Mouse (Mus musculus) kidney, embryonic 16.5 days (tissue): ENCODE measurements around the gene Gpr141. TPM values are rescaled to one million over a fixed set of nuclear protein-coding genes. Genes with fewer than 3 reads are reported as not detected.

Experiments used
- ATAC-seq: fragments of 200-750 bp; cut with Nextera tagmentation; 2 replicates; pipeline ENCODE4 v1.8.0; 2017; ENCODE audit warnings: moderate TSS enrichment; ENCODE audit not compliant: low FRiP score, low TSS enrichment
- H3K27ac ChIP-seq: fragments of 300-500 bp; sonication (generic); 2 replicates; pipeline ENCODE4 v1.5.1; 2014; ENCODE audit warnings: low read length
- H3K27me3 ChIP-seq: fragments of 300-500 bp; sonication (generic); 2 replicates; pipeline ENCODE4 v1.6.1; 2014; ENCODE audit warnings: low read length, control low read depth, mixed read lengths; ENCODE audit not compliant: insufficient read depth
- H3K36me3 ChIP-seq: fragments of 300-500 bp; sonication (generic); 2 replicates; pipeline ENCODE4 v1.6.1; 2014; ENCODE audit warnings: low read length, control low read depth, mixed read lengths; ENCODE audit not compliant: insufficient read depth
- H3K4me1 ChIP-seq: fragments of 300-500 bp; sonication (generic); 2 replicates; pipeline ENCODE4 v1.6.1; 2014; ENCODE audit warnings: low read length, control low read depth, mixed read lengths; ENCODE audit not compliant: insufficient read depth
- H3K4me2 ChIP-seq: fragments of 300-500 bp; sonication (generic); replicated peaks from 2 replicates; pipeline ENCODE4 v1.6.1; 2014; ENCODE audit warnings: low read depth, low read length
- H3K4me3 ChIP-seq: fragments of 300-500 bp; sonication (generic); 2 replicates; pipeline ENCODE4 v1.5.1; 2014; ENCODE audit warnings: mild to moderate bottlenecking, low read length
- H3K9ac ChIP-seq: fragments of 300-500 bp; sonication (generic); replicated peaks from 2 replicates; pipeline ENCODE4 v1.6.1; 2014; ENCODE audit warnings: low read length
- H3K9me3 ChIP-seq: fragments of 300-500 bp; sonication (generic); 2 replicates; pipeline ENCODE4 v1.6.1; 2016; ENCODE audit warnings: low read length, control low read depth
- WGBS: fragments of 180-500 bp; shearing (Covaris S2); extraction: QIAGEN DNeasy Blood & Tissue Kit; methylation state at CpG from one replicate; pipeline ENCODE4 v1.1.7; 2014; 5-methylcytosine and 5-hydroxymethylcytosine counted together
- polyA plus RNA-seq: library from polyadenylated mRNA; unstranded; fragments of >200 nt; fragmentation: Nextera tagmentation; extraction: Ambion mirVana; gene quantifications from 2 replicates; pipeline ENCODE4 v1.2.1, GENCODE M21; 2015

Gene Gpr141
- 0.25 and 0.28 TPM in 2 replicates for polyA plus RNA-seq

DNA sequence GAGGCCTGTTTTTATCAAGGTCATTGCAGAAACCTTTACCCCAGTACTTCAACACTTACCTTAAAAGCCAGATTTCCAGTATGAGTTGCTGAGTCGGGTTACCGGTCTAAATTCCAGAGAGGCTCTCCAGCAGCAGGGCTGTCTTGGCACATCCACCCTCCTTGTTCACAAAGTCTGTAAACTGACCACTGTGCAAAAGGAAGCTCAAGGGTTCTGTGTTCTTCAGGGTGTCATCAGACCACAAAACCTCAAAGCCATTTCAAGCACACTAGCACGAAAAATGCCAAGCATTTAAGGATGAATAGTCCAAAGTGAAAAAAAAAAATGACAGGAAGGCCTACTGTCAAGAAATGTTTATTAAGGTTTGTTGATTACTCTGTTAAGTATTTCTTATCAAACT is at the start of gene Gpr141:
Gpr141 (minus strand) TSS at position 187 of the 400 bp plus-strand sequence.
- H3K4me1 ChIP-seq: no peaks in the 10 kb centered on the region
- no peak within 1 kb of the TSS for H3K27ac ChIP-seq
- no peaks in the 10 kb centered on the region for H3K9me3 ChIP-seq
- H3K36me3 ChIP-seq: no peaks in the 10 kb centered on the region
- no peak within 1 kb of the TSS for H3K4me2 ChIP-seq
- 56% methylated on average over 3 of the region's 3 CpGs for WGBS
- no peak for ATAC-seq
- no peak within 1 kb of the TSS for H3K4me3 ChIP-seq
- H3K9ac ChIP-seq: no peak within 1 kb of the TSS
- no peaks in the 10 kb centered on the region for H3K27me3 ChIP-seq

- Histone ChIP-seq H3K4me1 (no peaks in the 10 kb centered on the region), H3K27ac (no peak overlapping the region), H3K4me3 (no peak overlapping the region), H3K4me2 (no peak overlapping the region), H3K36me3 (no peaks in the 10 kb centered on the region), H3K27me3 (no peaks in the 10 kb centered on the region), H3K9ac (no peak overlapping the region), H3K9me3 (no peaks in the 10 kb centered on the region)
- ATAC-seq: no peak
Observed at GRCm38 (mm10) chr13:19864241-19864640, 40.2 kb upstream of the Gpr141 start.

DNA sequence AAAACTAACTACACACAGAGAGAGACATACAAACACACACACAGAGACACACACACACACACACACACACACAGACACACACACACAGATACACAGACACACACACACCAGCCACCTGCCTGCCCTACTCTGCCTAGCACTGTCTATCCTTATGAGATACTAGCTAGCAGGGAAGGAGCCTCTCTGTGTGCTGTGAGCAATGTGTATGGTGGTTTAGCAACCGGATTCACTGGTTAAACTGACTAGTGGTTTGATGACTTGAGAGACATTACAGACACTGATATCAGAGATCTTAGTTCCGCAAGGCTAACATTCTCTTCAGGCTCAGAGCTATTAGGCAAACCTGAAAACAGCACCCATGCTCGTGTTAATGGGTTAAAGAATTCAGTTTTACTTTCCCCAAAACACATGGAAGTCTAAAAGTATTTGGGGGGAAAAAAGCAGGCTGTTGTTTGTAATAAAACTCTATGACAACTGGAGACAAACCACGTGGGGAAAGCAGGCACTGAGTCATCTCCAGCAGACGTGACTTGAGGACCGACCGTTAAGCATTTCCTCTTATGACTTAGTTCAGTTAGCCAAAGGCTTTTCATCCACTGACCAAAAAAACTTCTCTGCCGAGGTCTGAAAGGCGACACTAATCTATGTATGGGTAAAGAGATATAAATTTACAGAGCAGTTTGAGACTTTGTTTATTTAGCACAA is 30.7 kb upstream of the Gpr141 start:
- no peaks in the 10 kb centered on the region for H3K27me3 ChIP-seq
- H3K4me3 ChIP-seq: no peak overlapping the region
- no peaks in the 10 kb centered on the region for H3K36me3 ChIP-seq
- ATAC-seq: no peak
- no peak overlapping the region for H3K4me2 ChIP-seq
- H3K4me1 ChIP-seq: no peaks in the 10 kb centered on the region
- 49% methylated on average over 9 of the region's 9 CpGs for WGBS
- no peaks in the 10 kb centered on the region for H3K9me3 ChIP-seq
- no peak overlapping the region for H3K9ac ChIP-seq
- H3K27ac ChIP-seq: no peak overlapping the region

DNA sequence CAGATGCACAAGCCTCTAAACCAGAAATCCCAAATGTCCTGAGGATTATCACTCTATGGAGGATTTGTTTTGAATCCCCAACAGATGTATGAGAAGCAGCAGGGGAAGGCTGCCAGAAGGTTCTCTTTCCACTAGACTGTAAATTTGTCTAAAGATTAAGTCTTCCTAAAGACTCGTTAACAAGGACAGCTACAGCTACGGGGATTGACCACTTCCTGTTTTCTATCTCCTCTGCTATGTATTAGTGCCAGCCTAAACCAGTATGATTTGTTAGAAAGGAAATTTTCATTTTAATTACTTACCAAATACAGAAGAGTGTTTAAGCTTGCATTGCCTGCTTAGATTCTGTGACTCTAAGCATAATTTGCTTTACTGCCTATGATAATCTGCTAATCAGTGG is 30.0 kb upstream of the Gpr141 start:
- H3K27ac ChIP-seq: no peak overlapping the region
- H3K36me3 ChIP-seq: no peaks in the 10 kb centered on the region
- ATAC-seq: no peak
- no peak overlapping the region for H3K4me3 ChIP-seq
- no peaks in the 10 kb centered on the region for H3K4me1 ChIP-seq
- no peak overlapping the region for H3K9ac ChIP-seq
- H3K4me2 ChIP-seq: no peak overlapping the region
- H3K9me3 ChIP-seq: no peaks in the 10 kb centered on the region
- WGBS: 41% methylated on average over 2 of the region's 2 CpGs
- H3K27me3 ChIP-seq: no peaks in the 10 kb centered on the region

GRCm38 (mm10) chr13:19843448-19843847 is 19.4 kb upstream of the Gpr141 start:
- no peak overlapping the region for H3K4me2 ChIP-seq
- no peaks in the 10 kb centered on the region for H3K27me3 ChIP-seq
- H3K4me1 ChIP-seq: no peaks in the 10 kb centered on the region
- H3K27ac ChIP-seq: no peak overlapping the region
- H3K9ac ChIP-seq: no peak overlapping the region
- H3K36me3 ChIP-seq: no peaks in the 10 kb centered on the region
- no peak for ATAC-seq
- H3K9me3 ChIP-seq: no peaks in the 10 kb centered on the region
- H3K4me3 ChIP-seq: no peak overlapping the region
- 84% methylated on average over 2 of the region's 2 CpGs for WGBS

DNA sequence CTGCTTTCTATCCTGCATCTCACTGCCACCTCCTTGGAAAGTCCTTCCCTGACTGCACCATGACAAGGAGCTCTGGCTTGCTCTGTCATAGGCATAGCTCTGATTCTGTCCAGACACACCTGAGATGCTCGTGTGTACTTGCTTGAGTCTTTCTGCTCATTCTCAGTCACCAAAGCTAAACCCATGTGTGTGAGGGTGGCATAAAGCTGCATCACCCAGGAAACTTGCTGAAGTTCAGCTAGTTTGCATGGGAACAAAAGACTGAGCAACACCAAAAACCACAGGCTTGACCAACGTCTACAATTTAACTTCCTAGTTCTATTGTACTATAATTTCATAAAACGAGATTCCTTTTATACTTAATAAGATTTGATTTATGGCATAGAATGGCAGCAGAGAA is 18.6 kb upstream of the Gpr141 start:
- 83% methylated on average over 3 of the region's 3 CpGs for WGBS
- Histone ChIP-seq H3K27me3 (no peaks in the 10 kb centered on the region), H3K27ac (no peak overlapping the region), H3K4me2 (no peak overlapping the region), H3K9me3 (no peaks in the 10 kb centered on the region), H3K36me3 (no peaks in the 10 kb centered on the region), H3K9ac (no peak overlapping the region), H3K4me1 (no peaks in the 10 kb centered on the region), H3K4me3 (no peak overlapping the region)
- no peak for ATAC-seq

DNA sequence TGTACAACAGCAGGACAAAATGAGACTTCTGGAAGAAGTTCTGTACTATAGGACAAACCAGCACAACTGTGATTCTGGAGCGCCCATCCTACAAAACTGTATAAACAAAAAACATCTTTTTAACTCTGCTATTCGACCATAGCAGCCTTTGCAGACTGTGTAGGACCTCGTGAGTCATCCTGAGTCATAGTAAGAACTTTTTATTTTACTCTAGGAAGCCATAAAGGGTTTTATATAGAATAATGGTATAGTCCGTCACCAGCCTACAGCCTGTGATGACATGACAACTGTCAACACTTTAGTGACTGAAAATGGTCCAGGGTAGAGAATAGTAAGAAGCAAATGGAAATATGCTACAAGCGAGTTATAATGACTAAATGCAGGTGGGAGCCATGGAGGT is 17.6 kb upstream of the Gpr141 start:
- Histone ChIP-seq H3K27me3 (no peaks in the 10 kb centered on the region), H3K4me2 (no peak overlapping the region), H3K9me3 (no peaks in the 10 kb centered on the region), H3K36me3 (no peaks in the 10 kb centered on the region), H3K4me3 (no peak overlapping the region), H3K9ac (no peak overlapping the region), H3K4me1 (no peaks in the 10 kb centered on the region), H3K27ac (no peak overlapping the region)
- 78% methylated on average over 5 of the region's 5 CpGs for WGBS
- no peak for ATAC-seq

DNA sequence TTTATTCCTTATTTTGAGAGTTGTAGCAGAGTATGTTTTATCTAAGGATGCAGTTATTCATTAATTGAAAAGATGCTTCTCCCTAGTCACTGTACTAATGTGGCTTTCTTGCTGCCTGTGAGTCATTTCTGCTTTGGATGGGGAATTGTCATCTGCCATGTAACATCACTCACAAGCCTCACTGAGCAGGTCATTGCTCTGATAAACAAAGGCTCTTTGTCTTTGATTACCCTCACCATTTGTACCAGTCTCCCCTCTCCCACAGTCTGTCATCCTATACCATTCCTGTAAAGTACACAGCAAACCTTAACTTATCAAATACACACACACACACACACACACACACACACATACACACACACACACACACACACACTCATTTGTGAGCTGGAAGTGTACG is 16.1 kb upstream of the Gpr141 start:
- H3K9me3 ChIP-seq: no peaks in the 10 kb centered on the region
- ATAC-seq: no peak
- no peaks in the 10 kb centered on the region for H3K4me1 ChIP-seq
- H3K4me3 ChIP-seq: no peak overlapping the region
- no peak overlapping the region for H3K4me2 ChIP-seq
- 76% methylated on average over 1 of the region's 1 CpGs for WGBS
- no peak overlapping the region for H3K9ac ChIP-seq
- H3K36me3 ChIP-seq: no peaks in the 10 kb centered on the region
- no peaks in the 10 kb centered on the region for H3K27me3 ChIP-seq
- no peak overlapping the region for H3K27ac ChIP-seq

- H3K9ac ChIP-seq: no peak overlapping the region
- no peaks in the 10 kb centered on the region for H3K4me1 ChIP-seq
- no peaks in the 10 kb centered on the region for H3K36me3 ChIP-seq
- H3K27ac ChIP-seq: no peak overlapping the region
- 91% methylated on average over 4 of the region's 4 CpGs for WGBS
- H3K27me3 ChIP-seq: no peaks in the 10 kb centered on the region
- no peak for ATAC-seq
- H3K4me3 ChIP-seq: no peak overlapping the region
- no peak overlapping the region for H3K4me2 ChIP-seq
- H3K9me3 ChIP-seq: no peaks in the 10 kb centered on the region
Observed at GRCm38 (mm10) chr13:19830560-19830959, 6.5 kb upstream of the Gpr141 start.

- no peak overlapping the region for H3K27ac ChIP-seq
- H3K4me1 ChIP-seq: no peaks in the 10 kb centered on the region
- no peaks in the 10 kb centered on the region for H3K27me3 ChIP-seq
- 90% methylated on average over 2 of the region's 2 CpGs for WGBS
- no peak for ATAC-seq
- no peak overlapping the region for H3K9ac ChIP-seq
- no peak overlapping the region for H3K4me3 ChIP-seq
- no peaks in the 10 kb centered on the region for H3K9me3 ChIP-seq
- no peaks in the 10 kb centered on the region for H3K36me3 ChIP-seq
- H3K4me2 ChIP-seq: no peak overlapping the region
Observed at GRCm38 (mm10) chr13:19828095-19828494, 4.0 kb upstream of the Gpr141 start.
